Mouse (Mus musculus): ENCODE measurements around the gene Fancd2.

The Fancd2 gene

GRCm38 (mm10) chr6:113530932-113531839 is at the start of gene Fancd2, which contains the start of gene Emc3:
Fancd2 (plus strand) TSS chr6:113531682.
Emc3 (minus strand) TSS chr6:113531652.
- DNase-seq: peak; percentile 89 to 91

GRCm38 (mm10) chr6:113482477-113483099 is 48.9 kb upstream of the Fancd2 start:
- peak in 1 of 2 experiments; percentile 52 for DNase-seq

GRCm38 (mm10) chr6:113483100-113483615 is 48.3 kb upstream of the Fancd2 start, which contains the start of gene Creld1:
Creld1 (plus strand) TSS chr6:113483297.
- DNase-seq: peak; percentile 88 to 93

- peak in 1 of 2 experiments; percentile 39 for DNase-seq
Observed at GRCm38 (mm10) chr6:113483729-113484128, 47.8 kb upstream of the Fancd2 start.

- no peak for DNase-seq
Observed at GRCm38 (mm10) chr6:113487125-113487576, 44.3 kb upstream of the Fancd2 start.

- DNase-seq: no peak
Observed at GRCm38 (mm10) chr6:113489410-113489809, 42.1 kb upstream of the Fancd2 start.

- no peak for DNase-seq
Observed at GRCm38 (mm10) chr6:113492101-113492864, 39.2 kb upstream of the Fancd2 start.

GRCm38 (mm10) chr6:113494258-113494788 is 37.2 kb upstream of the Fancd2 start:
- peak; percentile 84 to 87 for DNase-seq

- peak in 1 of 2 experiments; percentile 32 for DNase-seq
Observed at GRCm38 (mm10) chr6:113495071-113495675, 36.3 kb upstream of the Fancd2 start.

GRCm38 (mm10) chr6:113499346-113499745 is 32.1 kb upstream of the Fancd2 start:
- no peak for DNase-seq

GRCm38 (mm10) chr6:113501388-113502084 is 29.9 kb upstream of the Fancd2 start, which contains the start of gene Prrt3:
Prrt3 (minus strand) TSS chr6:113501931.
- DNase-seq: no peak

- DNase-seq: no peak
Observed at GRCm38 (mm10) chr6:113502801-113503200, 28.7 kb upstream of the Fancd2 start.

- DNase-seq: no peak
Observed at GRCm38 (mm10) chr6:113505689-113506088, 25.8 kb upstream of the Fancd2 start.

GRCm38 (mm10) chr6:113507130-113507529 is 24.4 kb upstream of the Fancd2 start:
- no peak for DNase-seq

GRCm38 (mm10) chr6:113508272-113508946 is 23.1 kb upstream of the Fancd2 start:
- no peak for DNase-seq

- no peak for DNase-seq
Observed at GRCm38 (mm10) chr6:113508947-113509280, 22.6 kb upstream of the Fancd2 start.

GRCm38 (mm10) chr6:113513944-113514343 is 17.5 kb upstream of the Fancd2 start:
- DNase-seq: no peak

- no peak for DNase-seq
Observed at GRCm38 (mm10) chr6:113514600-113514999, 16.9 kb upstream of the Fancd2 start.

GRCm38 (mm10) chr6:113517434-113518080 is 13.9 kb upstream of the Fancd2 start:
- DNase-seq: peak; percentile 44 to 66

- DNase-seq: no peak
Observed at GRCm38 (mm10) chr6:113522310-113522709, 9.2 kb upstream of the Fancd2 start.

All from thymus, postnatal 36 days (tissue).